Mouse (Mus musculus) forelimb bud, embryonic 11.5 days (tissue): Measurements from ENCODE around the gene Adm.
"Not testable (repeated sequence)": the region's sequence is repeated elsewhere in the genome, so short reads cannot be mapped to it uniquely, and the experiment has no call there.

ENCODE experiments used
- DNase-seq: peaks from one replicate; pipeline ENCODE4 v3.0.0-alpha.2; 2012; ENCODE audit warnings: low read depth, low spot score

Gene Adm

GRCm38 (mm10) chr7:110627486-110628272 is at the start of gene Adm:
TSS of gene Adm (plus strand) at chr7:110627661.
- DNase-seq = no peak

GRCm38 (mm10) chr7:110583705-110584104 is 43.8 kb upstream of the Adm start:
- no peak for DNase-seq

GRCm38 (mm10) chr7:110584159-110584558 is 43.3 kb upstream of the Adm start:
- no peak for DNase-seq

DNA sequence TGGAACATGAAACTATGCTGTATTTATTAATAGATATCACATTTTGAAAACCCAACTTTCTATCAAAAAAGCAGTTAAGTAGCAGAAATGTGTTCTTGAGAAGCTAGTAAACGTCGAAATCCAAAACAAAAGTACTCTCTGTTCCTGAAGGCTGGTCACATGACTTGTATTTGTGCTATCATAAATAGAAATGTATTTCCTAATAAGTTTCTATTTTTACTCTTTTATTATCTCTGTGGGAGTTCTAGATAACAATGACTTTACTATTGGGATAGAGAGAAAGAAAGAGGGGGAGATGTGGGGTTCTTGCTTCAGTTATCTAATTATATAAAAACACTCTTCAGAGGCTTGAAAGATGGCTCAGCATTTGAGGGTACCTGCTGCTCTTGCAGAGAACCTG is 42.2 kb upstream of the Adm start:
- no peak for DNase-seq

GRCm38 (mm10) chr7:110587721-110588120 is 39.7 kb upstream of the Adm start:
- DNase-seq = no peak

DNA sequence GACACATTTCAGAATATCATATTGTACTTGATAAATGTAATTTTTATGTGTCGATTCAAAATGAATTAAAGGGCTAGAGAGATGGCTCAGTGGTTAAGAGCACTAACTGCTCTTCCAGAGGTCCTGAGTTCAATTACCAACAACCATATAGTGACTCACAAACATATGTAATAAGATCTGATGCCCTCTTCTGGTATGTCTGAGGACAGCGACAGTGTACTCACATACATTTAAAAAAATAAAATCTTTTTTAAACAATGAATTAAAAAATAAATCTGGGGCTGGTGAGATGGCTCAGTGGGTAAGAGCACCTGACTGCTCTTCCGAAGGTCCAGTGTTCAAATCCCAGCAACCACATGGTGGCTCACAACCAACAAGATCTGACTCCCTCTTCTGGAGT is 33.5 kb upstream of the Adm start:
- DNase-seq = not testable (repeated sequence)

GRCm38 (mm10) chr7:110597141-110597540 is 30.3 kb upstream of the Adm start:
- DNase-seq = no peak

GRCm38 (mm10) chr7:110605476-110605875 is 22.0 kb upstream of the Adm start:
- DNase-seq = no peak

DNA sequence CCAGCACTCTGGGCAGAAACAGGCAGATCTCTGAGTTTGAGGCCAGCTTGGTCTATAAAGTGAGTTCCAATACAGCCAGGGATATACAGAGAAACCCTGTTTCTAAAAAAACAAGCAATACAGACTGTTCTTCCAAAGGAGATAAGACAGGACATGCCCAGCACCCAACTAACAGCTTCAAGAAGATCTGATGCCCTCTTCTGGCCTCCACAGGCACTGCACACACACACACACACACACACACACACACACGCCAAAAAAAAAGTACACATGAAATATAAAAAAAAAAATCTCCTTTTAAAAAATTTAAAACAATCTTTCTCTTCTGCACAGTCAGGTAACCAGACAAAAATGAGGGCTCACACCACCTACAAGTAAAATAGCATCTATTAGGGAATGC is 20.6 kb upstream of the Adm start:
- DNase-seq = no peak

DNA sequence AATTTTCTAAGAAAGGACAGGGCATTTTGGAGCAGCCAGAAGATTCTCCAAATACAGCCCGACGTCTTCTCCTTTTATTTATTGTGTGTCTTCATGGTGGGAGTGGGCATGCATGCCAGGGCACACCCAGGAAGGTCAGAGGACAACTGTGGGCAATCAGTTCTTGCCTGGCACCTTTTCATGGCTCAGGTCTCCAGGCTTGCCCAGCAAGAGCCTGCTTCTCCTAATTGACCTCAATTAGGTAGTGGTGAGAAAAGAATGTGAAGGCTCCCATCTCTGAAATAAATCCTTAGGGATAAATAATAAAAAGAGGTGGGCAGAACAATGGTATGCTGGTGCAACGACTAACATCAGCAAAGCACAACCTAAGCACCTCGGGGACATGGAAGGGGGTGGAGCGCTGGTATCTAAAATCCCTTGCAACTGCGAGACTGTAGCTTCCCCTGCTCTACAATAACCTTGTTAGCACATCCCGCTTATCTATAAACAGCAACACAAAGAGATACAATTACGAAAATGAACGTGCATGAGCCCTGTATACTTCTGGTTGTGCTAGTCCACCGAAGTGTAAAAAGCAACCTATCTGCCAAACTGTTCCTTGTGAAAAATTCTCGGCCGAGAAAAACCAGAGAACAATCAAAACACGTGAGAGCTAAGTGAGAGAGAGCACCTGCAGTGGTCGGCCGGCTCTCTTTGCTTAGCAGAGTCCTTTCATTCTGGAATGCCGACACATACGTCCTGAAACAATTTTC is 13.9 kb upstream of the Adm start:
- DNase-seq = no peak

GRCm38 (mm10) chr7:110614133-110615063 is 13.1 kb upstream of the Adm start, which contains the start of gene Sbf2:
TSS of gene Sbf2 (minus strand) at chr7:110614922.
- peak; percentile 86 for DNase-seq

- no peak for DNase-seq
Measured at GRCm38 (mm10) chr7:110615151-110615631, 12.3 kb upstream of the Adm start.

DNA sequence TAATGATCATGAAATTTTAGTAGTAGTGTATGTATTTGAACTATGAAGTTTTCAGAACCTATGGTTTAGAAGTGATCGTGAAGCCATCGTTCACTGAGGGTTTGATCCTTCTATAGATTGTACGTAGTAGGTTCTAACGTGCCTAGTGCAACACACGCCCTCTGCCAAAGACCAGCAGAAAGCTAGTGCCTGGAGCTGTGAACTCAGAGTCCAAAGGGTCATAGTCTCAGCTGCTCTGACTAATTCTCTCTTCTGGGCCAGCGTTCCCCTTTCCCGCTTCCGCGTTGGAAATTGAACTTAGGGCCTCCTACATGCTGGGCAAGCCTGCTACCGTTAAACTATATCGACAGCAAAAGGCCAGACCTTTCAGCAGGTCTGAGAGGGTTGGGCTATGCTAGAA is 11.7 kb upstream of the Adm start:
- DNase-seq = no peak

DNA sequence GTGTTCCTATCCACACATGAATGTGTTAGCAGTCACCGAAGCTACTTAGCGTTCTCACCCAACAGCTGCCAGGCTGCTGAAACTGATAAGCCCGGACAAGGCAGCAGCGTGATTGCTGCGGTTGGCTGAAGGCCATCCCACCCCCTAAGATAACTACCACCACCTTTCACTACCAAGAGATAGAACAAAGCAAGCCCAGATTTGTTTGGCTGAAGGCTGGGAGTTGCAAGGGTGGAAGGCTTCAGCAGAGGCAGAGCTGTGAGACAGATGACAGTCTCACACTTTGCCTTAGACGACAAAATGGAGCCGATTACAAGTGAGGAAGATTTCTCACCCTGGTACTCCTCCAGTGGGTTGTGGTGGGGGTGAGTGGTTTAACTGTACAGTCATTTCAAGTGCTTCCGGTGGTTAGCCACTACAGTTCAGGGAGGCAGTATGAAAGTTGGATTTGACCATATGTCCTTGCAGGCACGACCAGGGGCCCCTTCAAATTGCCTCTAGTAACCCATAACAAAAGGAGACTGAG is 8.3 kb upstream of the Adm start:
- no peak for DNase-seq

- no peak for DNase-seq
Measured at GRCm38 (mm10) chr7:110624067-110624466, 3.4 kb upstream of the Adm start.

- no peak for DNase-seq
Measured at GRCm38 (mm10) chr7:110624961-110625360, 2.5 kb upstream of the Adm start.

DNA sequence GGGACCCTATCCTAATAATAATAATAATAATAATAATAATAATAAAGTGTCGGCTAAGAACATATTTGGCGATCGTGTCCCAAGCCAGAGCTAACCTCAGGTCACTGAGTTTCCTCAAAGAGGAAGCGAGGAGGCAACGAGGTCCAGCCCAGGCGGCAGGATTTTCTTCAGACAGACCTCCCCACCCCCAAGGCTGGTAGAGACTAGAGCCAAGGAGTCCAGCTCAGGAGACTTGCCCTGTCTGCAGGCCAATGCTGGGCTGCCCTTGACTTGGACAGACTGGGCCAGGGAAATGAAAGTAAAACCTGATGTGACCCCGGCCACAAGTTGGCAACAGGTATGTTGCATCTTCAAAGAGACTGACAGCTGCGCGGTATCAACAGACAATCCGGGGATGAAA is 2.0 kb upstream of the Adm start:
- no peak for DNase-seq

DNA sequence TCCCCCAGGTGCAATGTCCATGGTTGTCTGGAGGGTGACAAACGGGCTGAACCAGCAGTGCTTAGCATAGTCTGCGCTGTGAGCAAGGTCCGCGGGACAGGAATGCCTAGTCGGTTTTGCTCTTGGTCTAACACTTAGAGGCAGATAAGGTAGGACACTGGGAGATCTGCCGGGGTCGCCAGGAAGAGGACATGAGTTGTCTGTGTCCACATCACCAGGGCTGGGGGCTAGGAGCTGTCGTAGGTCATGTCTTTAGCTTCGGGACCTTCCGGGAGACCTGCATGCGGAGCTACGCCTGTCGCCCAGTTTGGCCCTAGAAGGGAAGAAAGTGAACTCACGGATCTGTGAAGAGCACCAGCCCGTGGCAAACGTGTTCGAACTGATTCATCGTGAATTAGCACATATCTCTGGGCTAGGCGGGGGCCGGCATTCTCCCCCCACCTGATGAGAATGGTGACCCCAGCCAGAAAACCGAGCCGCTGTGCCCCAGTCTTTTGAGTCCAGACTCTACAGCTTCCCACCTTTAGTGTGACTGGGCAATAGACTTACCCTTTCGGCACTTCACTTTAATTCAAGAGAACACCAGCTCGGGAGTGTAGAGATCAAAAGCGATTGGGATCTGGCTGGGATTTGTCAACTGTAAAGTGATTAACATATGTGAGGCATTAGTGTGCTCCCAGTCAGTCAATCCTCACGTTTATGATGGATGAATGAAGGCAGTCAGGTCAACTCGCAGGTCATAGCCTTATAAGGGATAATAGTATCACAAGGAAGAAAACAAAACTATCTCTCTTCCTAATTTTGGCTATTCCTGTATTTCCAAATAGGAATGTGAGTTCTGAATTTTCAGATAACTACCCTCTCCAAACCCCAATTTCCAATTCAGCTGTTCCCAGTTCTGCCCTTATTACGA is 1.0 kb upstream of the Adm start:
- DNase-seq = no peak

DNA sequence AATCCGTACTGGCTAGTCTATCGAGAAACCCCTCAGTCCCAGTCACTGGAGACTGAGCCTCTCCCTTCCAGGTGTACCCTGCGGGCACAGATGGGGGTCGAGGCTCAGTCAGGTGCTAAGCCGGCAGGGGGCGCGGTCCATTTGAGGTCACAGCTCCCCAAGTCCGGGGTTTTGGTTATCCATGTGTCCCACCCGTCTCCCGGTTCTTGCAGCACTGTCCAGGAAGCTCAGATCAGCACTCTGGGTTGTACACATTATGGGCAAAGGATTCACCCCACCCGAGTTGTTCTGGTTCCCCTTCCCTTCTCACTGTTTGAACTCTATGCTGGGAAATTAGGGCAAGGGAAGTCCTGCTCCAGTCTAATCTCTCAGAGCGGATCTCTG is 370 bp upstream of the Adm start:
- no peak for DNase-seq

DNA sequence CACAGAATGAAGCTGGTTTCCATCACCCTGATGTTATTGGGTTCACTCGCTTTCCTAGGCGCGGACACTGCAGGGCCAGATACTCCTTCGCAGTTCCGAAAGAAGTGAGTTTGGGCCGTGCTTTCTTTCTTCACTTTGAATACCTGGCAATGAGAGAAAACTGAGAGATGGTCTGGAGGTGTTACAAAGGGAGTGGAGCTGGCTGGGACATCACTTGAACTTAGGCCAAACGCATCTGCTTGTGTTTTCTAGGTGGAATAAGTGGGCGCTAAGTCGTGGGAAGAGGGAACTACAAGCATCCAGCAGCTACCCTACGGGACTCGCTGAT is 776 bp downstream of the Adm start:
- no peak for DNase-seq
